Mouse (Mus musculus) kidney, postnatal 36 days (tissue): Measurements from ENCODE around the gene Snapc5.
"Not testable (repeated sequence)": the region's sequence is repeated elsewhere in the genome, so short reads cannot be mapped to it uniquely, and the experiment has no call there.

ENCODE experiments used
- DNase-seq, 2 experiments: peaks; one replicate each; pipeline ENCODE4 v3.0.0; 2021 to 2022; ENCODE audit warnings: mixed read lengths in 2 of 2

The Snapc5 gene

DNA sequence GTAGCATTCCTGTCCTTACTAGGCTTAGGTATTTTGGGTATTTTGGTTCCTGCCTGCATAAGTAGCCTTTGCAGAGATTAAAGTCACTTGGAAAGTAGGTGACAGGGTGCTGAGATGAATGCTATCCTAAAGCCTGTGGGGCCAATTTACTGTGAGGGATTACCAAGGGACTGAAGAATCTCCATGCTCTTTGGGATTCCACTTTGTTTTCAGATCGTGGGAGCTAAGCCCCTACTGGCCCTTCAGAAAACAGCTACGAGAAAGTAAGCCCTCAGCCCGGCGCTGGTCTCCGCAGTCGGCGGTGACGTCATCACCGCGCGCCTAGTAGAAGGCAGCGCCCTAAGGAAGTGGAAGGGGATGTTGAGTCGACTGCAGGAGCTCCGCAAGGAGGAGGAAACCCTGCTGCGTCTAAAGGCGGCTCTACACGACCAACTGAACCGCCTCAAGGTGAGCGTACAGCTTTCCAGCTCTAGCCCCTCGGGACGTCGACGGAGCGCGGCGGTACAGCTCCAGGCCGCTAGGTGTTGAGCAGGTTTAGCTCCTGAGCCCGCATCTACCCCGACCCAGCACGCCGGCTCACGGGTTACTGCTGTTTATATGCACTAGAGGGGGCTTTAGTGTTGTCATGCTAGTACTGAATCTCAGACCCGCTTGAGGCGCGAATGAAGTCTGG lies at the start of gene Snapc5:
Snapc5 (plus strand) TSS at position 301 of the 673 bp plus-strand sequence.
- DNase-seq: peak; percentile 91 to 95

DNA sequence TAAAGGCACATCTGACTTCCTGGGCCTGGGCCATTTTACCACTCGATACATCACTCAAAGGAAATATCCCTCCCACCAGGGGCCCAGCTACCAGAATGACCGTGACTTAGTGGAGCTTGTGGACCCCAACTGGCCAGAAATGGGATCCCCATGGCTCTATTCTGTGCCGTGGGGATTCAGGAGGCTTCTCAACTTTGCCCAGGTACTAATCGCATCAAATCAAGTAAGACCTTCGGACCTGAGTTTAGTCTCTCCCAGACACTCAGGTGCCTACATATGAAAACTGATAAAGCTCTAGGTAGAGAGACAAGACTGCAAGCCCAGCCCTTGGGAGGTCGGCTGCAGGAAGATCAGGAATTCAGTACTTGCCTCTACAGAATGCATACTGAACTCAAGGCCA lies 47.5 kb upstream of the Snapc5 start:
- no peak for DNase-seq

DNA sequence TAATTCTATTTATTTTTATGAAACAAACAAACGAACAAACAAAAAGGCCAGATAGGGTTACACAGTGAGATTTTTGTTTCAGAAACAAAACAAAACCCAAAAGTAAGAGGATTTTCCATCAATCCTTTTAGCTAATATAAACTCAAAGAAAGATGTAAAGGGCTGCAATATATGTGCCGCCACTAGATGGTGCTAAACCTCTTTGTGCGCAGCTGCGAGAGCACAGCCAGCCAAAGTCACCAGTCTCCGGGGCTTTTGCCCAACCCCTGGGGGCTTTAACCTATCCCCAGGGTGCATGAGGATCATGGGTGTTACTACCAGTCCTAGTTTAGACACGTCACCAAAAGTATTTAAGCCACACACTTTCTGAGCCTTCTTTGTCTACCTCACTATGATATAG lies 40.2 kb upstream of the Snapc5 start:
- peak; percentile 52 to 75 for DNase-seq

DNA sequence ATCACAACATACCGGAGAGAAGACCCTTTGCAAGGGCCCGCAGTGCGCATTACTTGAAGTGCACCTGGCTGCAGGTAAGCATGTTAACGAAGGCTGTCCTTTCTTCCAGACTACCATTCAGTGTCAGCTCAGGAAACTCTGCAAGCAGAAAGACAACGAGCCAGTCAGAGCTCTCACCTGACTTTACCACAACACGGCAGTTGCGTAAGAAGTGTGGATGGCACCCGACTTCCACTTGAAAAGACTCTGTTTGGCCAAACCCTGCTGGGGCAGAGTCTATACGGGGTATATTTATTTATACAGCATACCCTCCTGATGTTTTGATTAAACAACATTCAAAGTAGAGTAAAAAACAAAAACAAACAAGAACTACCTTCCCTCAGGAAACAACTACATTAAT lies 39.2 kb upstream of the Snapc5 start:
- no peak for DNase-seq

DNA sequence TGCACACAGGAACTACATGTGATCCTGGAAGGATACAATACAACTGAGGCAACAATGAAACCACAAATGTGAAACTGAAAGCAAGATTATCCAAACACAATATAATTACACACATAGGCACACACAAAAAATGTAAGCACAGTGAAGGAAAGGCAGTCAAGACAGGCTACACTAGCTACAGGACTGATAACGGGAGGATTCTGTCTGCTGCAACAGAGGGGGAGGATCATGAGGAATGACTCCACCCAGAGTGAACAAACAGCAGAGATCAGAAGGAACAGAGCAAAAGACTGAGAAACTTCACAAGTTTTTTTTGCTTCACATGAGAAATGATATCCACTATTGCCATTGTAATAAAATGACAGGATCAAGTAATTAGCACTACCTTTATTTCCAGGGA lies 22.4 kb upstream of the Snapc5 start:
- DNase-seq: no peak

DNA sequence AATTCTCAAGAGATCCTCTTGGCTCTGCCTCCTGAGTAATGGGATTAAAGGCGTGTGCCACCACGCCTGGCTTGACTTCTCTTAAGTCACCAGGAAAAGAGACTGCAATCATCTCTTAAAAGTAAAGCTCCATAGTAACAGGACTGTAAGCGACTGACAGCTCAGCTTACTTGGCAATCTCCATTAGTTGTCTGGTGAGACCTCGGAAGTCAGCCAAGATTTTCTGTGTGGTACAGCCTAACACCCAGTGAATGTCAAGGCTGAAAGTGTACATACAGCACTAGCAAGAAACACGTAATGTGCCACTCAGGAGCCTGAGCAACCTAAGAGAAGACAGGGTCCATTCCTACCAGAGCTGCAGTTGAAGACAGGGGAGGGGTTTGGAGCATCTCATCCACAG lies 18.6 kb upstream of the Snapc5 start:
- no peak for DNase-seq

DNA sequence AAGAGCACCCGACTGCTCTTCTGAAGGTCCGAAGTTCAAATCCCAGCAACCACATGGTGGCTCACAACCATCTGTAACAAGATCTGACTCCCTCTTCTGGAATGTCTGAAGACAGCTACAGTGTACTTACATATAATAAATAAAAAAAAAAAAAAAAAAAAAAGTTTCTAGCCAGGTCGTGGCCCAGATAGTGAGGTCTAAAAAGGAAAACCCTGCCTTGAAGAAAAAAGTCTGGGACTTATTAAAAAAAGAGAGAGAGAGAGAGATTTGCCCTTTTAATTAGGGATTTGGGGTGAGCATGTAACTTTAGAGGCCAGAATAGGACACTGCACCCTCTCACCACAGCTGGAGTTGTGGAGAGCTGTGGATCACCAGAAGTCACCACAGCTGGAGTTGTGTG lies 9.1 kb upstream of the Snapc5 start:
- DNase-seq: not testable (repeated sequence)

DNA sequence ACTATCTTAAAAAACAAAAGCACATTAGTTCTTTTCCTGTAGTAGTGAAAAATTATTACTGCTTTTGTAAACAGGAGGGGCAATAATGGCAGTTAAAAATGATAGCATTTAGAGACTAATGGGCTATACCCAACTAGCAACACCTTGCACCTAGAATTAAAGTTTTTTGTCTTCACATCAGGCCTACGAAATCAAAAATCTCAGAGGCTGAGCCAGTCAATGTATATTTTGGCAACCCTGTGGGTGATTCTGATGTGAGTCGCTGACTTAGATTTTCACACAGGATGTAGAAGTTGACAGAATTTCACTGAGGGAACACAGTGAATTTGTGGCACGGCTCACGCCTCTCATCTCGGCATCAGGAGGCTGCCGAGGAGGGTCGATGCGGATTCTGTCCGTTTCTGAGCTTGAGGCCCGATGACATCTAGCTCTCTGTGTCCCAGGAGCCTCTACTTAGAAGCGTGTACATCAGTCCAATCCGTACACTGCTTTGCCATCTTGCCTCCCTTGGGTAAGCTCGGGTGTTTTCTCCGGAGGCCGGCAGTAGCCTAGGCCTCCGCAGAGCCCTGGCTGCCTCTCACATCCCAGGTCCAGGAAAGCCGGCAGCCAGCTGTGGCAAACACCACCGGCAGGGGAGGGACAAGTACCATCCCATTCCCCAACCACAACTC lies 6.8 kb upstream of the Snapc5 start:
- DNase-seq: no peak

DNA sequence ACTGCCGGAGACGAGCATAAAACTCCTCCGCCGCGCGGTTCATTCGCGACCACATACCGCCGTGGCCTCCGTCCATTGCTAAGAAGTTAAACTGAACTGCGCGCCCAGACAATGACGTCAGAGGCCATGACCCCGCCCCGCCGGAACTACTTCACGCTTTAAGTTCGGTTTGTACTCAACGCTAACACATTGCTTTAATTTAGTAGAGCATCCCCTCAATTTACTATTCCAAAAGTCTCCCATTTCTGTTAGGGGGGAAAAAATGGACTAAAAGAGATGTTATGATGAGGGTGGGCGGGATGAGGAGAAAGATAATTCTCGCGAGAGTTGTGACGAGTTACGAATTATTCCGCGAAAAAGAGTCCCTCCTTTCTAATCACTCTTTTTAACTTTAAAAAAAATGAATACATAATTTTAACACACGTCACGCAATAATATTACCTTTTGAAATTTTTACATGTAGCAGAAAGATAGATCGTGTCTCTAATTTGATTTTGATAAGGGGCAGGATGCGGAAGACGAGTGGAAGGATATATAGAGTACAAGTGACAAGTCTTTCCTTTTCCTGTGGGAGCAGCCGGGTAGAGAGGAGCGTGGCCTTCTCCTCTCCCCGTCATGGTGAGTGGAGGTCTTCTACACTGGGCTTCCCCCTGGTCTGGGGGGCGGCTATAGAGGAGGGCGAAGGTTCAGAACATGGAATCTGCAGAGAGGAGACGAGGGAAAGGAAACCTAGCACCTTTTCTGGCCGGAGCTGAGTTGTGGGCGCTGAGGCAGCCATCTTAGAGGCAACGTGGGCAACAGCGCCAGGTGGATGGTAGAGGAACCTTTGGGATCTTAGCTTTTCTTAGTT lies 6.0 kb upstream of the Snapc5 start, which contains the start of the genes Zwilch and Rpl4:
Zwilch (minus strand) TSS at position 289 of the 850 bp plus-strand sequence.
Rpl4 (plus strand) TSS at position 560 of the 850 bp plus-strand sequence.
- DNase-seq: peak; percentile 75 to 89

DNA sequence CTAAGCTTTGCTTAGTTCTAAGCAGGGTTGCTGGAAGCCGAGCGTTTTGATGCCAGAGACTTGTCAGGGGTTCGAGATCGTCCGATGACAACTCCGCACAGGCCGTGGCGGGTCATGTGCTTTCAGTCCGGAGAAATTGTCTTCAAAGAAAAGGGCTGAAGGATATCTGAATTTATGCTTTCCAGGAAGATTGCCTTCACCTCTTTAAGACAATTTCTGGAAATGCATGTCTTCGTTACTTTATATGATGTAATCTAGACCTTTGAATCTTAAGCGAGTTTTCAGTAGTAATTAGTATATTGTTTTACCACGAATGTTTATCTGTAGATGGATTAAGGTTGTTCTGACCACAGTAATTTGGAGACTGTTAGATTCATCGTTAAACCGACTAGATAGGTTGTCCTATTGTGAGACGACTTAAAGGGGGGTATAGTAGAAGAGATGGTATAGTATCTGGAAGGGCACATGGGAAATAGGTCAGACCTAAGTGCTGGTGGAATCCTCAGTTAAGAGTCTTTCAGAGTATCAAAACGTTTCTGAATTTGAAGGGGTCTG lies 5.3 kb upstream of the Snapc5 start:
- DNase-seq: no peak

DNA sequence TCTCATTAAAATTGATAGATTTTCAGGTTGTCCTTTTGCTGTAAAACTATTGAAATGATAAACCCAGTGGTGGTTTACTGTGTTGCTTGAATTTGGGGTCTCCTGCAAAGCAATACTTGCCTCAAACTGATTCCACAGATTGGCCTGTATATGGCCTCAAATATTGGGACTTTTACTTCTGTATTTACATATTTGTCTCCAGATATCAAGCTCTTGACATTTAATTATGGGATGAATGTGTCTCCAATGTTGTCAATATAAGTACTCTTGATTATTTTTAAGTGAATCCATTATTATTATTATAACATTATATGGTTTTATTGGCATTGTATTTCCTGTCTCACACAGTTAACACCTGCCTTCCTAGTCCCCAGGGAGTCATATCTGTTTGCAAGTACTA lies 4.7 kb upstream of the Snapc5 start:
- no peak for DNase-seq

DNA sequence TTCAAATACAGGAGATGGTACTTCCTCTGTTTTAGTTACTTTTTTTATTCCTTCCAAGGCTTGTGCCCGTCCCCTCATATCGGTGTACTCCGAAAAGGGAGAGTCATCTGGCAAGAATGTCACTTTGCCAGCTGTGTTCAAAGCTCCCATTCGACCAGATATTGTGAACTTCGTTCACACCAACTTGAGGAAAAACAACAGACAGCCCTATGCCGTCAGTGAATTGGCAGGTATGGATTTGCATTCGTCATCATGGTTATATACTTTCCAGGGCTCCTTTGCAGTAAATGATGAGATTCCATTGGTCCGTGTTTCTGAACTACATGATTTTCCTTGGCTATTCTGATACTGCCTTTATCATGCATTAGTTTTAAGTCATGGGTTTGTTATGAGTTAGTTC lies 4.3 kb upstream of the Snapc5 start:
- no peak for DNase-seq

DNA sequence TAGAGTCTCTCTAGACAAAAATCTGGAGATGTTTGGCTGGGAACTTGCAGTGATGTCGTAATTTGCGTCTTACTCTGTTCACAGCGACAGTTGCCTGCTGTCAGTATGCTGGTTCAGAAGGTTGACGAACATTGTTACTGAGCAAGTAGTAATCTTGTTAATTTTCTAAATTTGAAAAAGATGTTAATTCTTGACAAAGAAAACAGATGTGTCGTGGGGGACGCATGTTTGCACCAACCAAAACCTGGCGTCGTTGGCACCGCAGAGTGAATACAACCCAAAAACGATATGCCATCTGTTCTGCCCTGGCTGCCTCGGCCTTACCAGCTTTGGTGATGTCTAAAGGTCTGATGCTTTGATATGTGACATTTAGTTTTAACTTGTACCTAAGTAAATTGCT lies 3.7 kb upstream of the Snapc5 start:
- no peak for DNase-seq

DNA sequence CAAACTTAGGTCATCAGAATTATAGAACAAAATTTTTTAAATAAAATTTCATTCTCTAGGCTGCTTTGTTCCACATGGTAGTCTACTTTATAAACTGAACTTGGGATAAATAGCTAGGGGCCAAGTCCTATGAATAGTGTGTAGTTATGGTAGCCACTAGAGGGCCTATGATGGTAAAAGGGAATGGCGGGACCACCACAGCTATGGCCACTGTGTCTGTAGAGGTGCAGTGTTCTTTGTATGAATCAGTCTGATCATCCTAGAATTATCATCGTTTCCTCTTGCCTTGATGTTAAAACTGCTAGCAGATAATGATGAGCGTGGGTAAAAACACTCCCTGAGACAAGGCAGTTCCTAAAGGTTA lies 482 bp upstream of the Snapc5 start:
- no peak for DNase-seq

DNA sequence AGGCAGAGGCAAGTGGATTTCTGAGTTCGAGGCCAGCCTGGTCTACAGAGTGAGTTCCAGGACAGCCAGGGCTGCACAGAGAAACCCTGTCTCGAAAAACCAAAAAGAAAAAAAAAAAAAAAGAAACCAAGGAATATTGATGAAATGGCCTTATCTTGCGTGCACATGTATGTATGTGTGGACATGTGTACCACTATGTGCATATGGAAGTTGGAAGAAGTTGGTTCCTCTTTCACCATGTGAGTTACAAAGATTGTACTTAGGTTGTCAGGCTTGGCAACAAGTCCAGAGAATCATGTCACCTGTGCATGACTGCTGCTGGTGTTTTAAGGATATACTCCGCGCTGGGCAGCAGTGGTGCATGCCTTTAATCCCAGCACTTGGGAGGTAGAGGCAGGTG lies 4.2 kb downstream of the Snapc5 start:
- DNase-seq: not testable (repeated sequence)

DNA sequence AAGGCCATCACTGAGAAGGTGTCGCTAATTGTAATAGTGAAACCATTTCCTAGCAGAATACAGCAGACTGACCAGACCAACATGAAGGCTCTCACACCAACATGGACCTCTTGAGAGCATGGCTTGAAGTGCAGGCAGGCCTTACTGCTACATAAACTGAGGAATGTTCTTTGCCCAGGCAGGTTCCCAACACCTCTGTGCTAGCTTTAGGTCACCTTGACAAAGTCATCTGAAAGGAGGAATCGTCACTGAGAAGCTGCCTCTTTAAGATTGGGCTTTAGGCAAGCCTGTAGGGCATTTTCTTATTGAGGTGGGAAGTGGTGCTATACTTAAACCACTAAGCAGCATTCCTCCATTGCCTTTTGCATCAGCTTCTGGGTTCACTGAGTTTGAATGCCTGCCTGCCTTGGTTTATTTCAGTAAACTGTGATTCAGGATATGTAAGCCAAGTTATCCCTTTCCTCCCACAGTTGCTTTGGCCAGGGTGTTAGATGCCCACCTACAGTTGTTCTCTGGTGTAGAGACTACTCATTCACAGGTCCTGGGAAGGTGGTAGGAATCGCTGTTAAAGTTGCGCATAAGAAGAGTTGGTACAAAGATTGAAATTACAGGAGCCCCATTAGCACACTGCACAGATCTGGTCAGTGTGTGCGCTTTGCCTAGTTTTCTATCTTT lies 5.2 kb downstream of the Snapc5 start:
- no peak for DNase-seq

DNA sequence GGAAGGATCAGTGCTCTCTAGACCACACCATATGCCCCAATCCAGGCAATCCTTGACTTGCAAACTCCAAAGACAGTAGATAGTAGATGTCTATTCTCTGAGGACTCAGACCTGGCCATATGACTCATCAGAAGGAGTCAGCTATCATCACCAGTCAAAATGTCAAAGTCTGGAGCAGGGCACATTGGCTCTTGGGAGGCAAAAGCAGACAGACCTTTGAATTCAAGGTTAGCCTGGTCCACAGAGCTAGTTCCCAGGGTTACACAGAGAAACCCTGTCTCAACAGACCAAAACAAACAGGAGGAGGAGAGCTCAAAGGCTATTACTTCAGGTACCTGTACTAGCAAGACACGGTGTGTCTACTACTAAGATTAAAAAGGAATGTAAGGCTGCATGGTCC lies 14.8 kb downstream of the Snapc5 start:
- no peak for DNase-seq

DNA sequence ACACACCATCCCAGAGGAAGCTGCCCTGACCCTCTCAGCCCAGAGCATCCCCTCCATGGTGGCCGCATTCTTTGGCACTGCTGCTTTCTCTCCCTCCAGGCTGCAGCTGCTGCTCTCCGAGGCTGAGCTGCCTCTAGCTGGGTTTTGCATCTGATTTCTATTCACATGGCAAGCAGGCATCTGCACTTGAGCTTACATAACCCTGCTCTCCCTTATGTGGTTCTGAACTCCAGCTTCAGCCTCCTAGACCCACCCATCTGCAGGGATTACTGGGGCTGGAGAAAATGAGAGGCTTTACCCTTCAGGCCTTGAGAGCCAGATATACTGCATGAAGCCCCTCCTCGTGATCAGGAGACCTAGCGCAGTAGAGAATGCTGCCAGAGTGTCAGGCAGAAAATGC lies 16.5 kb downstream of the Snapc5 start:
- no peak for DNase-seq

DNA sequence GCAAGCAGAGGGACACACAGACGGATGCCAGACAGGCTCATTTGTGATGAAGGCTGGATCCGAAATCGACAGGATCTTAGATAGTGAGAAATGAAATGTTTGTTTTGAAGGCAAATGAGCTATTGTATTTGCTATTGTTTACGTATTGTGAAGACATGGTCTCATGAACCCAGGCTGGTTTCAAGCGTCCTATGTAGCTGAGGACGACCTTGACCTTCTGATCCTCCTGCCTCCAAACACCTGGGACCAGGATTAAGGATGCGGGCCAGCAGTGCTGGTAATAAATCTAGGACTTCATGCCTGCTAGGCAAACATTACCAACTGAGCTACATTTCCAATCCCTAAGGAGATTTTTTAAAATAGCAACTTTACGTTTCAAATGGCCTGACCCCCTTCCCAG lies 18.4 kb downstream of the Snapc5 start:
- no peak for DNase-seq

DNA sequence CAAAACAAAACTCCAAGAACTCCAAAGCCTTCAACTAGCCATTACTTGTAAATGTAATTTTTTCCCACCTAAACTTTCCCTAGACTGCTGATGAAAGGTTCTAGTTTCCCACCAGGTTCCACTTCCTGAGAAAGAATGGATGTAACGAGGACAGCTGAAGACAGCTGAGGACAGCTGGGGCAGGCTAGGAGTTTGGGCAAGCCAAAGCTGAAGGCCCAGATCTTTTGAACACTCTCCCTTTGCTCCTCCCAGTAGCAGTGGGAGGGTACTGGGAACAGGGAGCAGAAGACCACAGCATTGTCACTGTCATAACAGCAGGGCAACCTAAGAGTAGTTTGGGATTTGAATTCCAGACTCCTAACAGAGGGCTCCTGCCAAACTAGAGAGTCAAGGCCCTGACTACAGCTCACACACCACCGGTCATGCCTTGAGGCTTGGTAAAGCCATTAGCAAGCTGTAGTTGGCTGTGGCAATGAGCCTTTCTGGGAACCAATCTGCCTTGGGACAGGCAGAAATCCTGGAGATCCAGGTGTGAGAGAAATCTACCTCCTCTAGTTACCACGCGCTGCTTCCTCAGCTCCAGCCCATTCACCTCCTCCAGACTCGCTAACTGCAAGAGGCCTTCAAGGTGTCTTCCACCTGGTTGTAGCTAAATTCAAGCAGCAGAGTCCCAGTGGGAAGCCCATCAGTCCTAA lies 19.1 kb downstream of the Snapc5 start:
- DNase-seq: no peak

DNA sequence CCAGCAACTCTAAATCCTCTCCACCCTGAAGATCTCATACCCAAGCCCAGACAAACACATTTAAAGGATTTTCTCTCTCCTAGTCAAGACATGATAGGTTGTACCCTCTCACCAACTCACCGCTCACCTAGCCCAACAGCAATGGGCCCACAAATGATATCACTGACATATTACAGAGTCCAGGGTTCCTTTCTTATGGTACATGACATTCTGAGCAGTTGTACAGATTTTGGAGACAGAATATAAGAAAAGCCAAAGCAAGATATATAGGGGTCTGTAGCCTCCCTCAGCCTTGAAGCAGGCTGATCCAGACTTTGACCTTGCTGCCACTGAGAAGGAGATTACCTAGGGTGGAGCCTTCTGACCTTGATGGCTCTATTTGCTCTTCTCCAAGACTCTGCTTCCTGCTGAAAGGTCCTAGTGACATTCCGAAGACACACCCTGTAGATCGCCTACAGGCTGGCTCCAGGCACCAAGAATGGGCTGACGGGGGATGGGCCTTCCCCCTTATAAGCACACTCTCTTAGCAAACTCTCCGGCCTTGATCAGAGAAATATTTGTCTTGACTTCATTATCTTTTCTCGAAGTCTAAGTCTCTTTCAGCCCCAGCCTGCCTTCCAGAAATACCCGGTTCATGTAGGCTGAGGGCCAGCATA lies 19.8 kb downstream of the Snapc5 start:
- DNase-seq: not testable (repeated sequence)

DNA sequence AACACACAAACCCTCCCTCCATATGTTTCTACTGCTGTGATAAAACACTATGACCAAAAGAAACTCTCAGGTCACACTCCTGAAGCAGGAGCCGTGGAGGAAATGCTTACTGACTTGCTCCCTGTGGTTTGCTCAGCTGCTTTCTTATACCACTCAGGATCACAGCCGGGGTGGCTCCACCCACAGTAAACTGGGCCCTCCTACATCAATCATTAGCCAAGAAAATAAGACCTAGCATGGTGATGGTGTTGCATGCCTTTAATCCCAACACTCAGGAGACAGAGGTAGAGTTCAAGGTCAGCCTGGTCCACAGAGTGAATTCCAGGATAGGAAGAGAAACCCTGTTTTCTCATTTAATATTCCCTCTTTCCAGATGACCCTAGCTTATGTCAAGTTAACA lies 20.8 kb downstream of the Snapc5 start:
- peak; percentile 47 to 52 for DNase-seq
